Mouse (Mus musculus): Measurements from ENCODE around the gene Cpa5.
A peak's percentile ranks its signal among the peaks of the same experiment; 100 is the strongest.

Cpa5 gene

DNA sequence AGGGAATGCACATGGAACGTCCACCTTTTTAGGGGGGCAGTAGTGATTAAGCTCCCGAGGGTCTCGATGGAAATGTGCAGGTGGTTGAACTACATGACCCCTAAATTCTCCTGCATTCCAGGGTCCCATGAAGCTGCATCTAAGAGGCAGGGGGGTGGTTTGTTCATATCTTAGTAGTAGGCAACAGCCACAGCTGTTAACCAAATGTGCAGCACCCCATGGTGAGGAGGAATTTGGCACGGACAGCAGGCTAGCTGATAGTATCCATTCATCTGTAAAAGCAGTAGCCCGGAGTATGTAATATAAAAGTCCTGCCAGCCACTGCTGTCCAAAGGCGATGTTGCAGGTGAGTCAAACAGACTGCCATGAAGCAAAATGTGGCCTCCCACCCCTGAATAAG, 34.6 kb downstream of the Cpa5 start:
- no peak for DNase-seq

DNA sequence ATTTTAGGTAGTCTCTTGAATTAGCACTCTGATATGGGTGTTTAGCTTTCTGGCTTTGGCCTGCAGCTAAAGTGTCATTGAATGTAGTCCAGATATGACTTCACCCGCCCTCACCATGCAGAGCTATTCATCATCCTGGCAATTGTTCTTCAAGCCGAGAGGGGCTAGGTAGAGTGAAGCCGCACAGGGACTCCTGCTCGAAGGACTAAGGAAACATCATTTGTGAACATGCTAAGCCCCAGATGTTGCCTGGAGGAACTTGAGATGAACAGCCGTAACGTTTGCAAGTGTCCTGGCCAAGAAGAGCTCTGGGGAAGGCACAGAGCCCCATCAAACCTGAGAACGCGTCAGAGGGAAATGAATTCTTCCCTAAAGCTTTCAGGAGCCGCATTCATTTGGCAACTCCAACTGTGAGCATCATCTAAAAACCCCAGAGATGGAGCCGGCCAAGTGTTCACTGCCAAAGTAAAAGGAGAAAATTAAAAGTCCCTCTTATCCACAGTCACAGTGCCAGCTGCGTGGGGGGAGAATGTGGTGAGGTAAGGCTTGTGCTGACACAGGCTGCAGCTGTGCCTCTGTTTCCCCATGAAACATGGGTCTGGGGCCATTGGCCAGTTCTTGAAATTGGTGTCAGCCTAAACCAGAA, 39.0 kb downstream of the Cpa5 start:
- DNase-seq, result no peak

DNA sequence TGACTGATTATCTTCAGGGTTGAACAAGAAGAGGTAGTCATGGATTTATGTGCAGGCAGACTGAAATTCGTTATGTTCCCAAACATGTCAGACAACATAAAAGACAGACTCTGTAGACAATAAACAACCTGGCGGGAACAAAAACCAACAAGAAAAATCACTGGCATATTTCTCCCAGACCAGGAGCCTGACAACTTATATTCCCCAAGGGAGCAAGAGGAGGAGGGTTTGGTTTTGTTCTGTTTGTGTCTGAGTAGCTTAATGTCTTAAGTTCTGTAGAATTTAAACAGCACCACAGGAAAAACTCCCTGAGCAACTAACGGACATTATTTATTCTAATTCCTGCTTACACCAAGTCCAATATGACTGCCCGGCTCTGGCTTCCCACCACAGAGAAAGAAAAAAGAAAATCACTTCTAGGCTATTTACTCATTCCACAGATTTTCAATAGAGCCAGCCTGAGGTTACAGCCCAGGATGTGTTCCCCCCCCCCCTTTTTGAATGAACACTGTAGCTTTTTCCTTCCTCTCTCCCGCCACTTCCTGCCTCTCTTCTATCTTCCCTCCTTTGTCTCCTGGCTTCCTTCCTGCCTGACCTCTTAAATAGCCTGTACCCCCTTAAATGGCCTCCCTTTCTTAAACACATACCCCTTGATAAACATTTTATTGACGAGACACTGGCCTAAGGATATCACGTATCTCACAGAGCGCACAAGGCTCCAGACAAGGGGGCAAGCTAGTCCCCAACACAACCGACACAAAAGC, 41.8 kb downstream of the Cpa5 start:
- no peak for DNase-seq

DNA sequence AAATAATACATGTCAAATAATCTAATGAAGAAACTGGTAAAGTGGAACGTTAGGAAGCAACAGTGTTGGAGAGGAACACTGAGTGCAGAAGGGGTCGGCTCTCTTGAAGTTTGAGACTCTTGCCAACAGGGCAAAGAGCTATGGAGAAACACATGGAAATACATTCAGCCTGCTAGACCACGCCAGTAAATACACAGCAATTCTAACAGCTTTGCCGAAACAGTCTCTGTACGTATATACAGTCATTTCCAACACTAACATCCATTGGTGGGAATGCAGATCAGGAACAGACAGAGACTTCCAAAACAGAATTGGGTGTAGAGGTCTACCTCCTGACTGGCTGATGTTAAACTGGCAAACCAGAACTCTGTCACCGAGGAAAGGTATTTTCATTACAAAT, 42.7 kb downstream of the Cpa5 start:
- DNase-seq, result no peak

DNA sequence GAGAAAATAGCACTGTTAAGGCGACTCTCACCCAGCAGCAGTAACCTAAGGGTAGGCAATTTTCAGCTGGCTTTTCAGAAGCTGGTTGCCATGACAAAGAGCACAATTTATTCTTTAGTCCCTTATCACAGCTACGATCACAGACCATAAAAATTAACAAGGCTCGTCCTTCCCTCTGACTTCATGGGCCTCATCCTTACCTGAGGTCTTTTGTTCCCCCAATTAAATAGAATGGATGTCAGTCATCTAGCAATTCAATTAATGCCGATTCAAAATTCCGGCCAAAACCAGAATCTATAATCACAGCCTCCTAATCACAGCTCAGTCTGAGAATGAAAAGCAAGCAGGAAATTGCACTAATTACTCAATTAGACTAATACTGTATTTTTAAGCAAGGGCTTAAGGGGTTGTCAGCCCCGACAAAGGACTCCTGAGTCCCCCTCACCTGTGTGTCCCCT, 43.6 kb downstream of the Cpa5 start:
- DNase-seq, result no peak

DNA sequence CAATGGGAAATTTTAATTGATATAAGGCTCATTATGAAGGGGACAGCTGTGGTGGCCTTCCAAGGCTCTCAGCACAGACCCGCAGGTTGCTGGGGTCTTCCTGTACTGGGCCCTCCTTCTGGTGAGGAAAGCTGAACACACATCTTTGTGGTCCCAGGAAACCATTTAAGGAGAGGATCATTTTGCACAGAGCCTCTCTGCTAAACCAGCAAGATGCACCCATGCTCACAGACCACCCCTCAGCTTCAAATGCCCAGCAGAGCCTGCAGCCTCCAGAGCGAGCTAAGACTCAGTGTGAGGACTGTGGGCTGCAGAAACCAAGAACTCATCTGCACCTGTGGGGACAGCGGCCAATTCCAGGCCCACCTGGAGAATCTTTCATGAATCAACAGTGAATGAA, 44.1 kb downstream of the Cpa5 start:
- no peak for DNase-seq

DNA sequence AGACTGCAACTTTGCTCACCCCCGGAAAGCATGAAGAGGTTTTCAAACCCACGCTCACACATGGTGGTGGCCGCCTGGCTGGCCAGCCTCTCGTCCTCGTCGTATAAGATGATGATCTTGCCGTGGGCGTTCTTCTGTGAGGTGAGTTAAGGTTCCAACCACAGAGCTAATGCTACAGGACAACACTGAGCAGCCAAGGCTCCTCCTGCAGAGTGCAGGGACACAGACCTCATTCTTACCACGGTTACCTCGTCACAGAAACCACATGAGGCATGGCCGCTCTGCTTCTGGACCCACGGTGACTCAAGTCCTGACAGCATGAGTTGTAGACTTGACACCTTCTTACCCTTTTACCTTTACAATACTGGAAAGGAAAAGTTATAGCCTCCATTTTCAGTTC, 46.5 kb downstream of the Cpa5 start:
- DNase-seq, result no peak

DNA sequence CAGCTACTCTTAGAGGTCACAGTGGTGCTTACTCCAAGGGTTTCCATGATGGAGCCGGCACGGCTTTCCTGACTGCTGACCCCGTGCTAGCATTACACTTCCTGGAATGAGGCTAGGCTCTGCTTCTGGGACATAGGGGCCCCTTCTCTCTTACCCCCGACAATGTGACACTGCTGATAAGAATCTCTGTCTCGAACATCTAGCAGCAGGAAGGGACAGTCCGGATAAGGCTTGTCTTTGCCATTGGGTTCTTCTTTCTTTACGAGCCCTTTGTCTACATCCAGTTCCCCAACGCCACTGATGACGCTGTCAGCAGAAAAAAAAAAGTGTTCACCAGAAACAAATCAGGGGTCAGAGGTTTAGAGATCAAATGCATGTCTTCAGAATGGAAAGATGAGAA, 47.8 kb downstream of the Cpa5 start:
- no peak for DNase-seq

DNA sequence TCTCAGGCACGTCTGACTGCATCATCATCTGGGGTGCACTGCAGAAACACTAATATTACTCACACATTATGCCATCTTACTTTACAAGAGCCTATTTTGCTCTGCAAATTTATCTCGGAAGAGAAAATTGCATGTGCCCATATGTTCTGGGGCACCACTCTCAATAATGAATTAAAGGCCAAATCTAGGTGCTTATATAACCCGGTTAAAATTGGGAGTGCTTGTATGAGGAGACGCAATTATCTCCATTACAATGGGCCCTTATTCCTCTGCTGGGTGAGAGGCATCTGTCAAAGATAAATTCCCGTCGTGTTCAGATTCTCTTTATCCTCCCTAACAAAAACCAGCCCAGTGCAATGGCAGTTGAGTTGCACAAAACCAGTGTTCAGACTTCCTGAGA, 54.0 kb downstream of the Cpa5 start:
- no peak for DNase-seq

DNA sequence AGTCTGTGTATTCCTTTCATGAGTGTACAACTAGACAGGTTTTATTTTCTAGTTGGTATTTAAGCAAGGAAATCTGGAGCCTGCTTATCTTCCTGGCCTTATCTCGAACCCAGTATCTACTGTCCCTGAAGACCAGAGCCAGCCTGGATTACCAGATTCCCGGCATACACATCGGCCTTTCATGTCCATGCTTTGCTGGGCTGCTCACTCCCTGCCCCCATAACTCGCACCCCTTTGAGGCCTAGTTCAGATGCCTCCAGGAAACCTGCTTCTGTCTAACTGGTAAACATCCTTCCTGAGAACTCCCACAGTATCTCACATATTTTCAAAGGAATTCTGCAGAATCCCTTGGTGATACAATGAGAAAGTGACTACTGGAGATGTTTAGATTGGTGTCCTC, 54.5 kb downstream of the Cpa5 start:
- DNase-seq, result no peak

DNA sequence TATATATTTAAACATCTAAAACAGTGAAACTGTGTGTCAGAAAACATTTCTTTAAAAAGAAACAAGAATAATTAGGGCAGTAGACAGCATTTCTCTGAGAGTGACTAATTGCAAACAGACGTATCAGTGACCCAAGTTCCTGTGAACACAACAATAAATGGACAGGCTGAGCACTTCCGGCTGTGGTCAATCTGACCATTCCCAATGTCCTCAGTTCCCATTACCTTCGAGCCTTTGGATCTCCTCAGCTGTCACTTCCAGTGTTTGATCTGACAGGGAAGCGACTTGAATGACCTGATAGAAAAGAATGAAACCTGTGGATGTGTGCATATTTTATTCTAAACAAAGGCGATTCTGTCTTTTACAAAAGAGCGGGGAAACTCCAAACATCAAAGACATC, 55.2 kb downstream of the Cpa5 start:
- no peak for DNase-seq

DNA sequence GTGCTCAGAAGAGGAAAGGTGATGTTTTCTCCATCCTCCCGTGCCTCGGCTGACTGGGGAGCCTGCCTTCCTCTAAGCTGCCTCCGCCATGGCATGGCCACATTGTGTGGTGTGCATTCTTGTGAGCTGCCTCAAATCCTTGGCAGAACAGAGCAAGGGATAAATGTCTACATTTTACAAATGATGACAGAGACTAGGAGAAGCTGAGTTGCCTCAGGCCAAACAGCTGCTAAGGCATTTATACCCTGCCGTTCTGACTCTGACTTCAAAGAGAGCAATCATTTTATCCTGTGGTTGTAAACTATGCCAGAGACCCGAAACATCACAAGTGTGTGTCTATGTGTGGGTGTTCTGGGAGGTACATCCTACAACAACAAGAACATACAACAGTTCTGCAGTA, 56.8 kb downstream of the Cpa5 start:
- DNase-seq, result no peak

DNA sequence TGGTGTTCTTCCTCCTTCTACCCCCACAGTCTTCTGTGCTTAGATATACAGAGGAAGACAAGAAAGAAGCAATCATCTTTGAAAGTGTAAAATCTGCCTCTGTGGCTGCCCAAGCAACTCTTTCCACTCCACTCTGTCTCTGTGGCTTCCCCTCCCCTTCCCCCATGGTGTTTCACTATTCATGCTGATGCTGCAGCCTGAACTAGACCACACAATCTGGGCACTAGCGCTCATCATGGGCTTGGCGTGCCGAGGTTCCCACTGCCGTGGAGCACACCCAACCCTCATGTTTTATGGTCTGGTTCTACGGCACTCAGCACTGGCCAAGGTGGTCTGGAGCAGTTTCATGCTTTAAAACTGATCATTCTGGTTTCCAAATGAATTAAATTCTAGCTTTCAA, 60.9 kb downstream of the Cpa5 start:
- DNase-seq, result no peak

DNA sequence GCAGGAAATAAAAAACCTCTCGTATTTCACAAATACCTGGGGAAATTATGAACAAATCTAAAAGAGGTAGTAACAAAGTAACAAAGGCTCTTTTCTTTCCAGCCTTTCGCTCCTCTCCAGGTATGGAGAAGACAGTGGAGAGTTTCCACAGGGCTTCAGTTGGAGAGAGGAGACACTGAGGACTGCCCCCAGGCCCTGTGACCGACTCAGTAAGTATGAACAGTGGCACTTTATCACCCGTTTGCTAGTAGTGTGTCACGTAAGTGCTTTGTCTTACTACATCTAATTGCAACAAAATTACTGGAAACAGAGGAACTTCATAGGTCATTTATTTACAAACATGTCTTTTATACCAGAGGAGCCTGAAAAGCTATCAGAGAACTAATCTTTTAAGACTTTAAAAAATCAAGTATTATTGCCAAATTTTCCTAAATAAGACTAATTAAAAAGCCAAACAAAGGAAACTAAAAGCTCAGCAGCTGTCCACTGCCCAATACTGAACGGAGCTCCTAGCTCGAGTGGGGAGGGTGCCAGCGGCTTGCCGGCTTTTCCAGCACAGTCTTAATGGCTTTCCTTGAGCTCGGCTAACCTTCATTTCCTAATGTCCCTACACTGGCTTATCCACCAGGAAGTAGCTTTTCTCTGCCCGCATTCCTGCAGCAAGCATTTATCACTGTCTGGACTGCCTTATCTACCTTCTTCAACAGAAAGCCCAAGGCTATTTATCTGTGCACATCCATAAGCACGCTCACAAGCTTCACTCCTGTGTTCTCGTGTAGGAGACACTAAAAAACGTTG, 63.2 kb downstream of the Cpa5 start:
- DNase-seq, result no peak

DNA sequence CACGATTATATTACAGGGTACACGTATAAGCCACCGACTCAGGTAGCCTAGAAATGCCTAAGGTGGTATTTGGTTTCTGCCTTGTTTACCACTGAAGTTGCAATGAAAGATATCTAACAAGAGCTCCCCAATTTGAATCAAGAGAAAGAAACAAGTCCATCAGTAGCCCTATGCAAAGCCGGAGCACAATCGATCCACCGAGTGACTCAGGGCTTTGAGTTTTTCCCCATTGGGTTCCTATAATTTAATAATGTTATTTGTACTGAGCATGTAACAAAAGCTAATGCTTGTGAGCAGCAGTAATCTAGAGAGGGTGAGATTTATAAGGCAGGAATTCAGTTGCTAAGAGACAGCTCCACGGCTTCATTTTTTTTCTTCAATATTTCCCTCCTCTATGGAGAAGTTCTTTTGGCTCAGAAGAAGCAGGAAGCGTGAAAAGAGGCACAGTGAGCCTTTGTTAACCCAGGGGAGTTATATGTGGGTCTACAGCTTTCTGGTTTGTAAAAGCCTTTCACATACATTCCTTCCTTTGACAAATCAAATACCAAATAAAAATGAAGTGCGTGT, 64.0 kb downstream of the Cpa5 start:
- DNase-seq, result no peak

DNA sequence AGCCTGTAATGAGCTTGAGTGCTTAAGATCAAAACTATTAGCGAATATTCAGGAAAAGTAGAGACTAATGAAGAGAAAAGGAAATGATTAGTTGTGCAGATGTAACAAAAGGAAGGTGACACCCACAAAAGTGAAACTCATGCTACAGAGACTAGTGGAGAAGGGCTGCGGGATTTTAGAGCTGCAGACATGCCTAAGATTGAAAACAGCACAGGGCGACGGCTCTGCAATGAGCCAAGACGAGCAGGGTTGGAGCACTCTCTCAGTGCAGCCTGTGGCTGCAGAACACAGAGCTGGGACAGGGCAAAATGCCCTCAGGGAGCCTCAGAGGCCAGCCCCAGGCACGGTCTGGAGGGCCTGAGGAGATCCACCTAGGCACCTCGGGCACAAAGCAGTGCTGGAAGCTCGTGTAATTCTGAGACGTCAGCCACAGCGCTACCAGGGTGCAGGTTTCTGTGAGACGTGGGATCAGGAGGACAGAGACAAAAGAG, 64.5 kb downstream of the Cpa5 start:
- DNase-seq, result peak; percentile 4

DNA sequence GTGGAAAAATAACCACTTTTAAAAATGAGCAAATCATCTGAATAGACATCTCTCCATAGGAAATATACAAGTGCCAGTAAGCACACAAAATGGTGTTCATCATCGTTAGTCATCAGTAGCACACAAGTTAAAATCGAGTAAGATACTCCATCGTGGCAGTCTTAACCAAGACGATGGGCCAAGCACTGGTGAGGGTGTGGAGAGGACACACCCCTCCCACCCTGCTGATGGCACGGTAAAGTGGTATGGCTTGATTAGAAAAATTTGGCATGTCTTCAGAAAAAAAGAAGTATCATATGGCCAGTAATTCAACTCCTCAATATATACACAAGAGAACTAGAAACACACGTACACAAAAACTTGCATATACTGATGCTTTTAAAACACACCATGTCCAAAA, 65.7 kb downstream of the Cpa5 start:
- no peak for DNase-seq

DNA sequence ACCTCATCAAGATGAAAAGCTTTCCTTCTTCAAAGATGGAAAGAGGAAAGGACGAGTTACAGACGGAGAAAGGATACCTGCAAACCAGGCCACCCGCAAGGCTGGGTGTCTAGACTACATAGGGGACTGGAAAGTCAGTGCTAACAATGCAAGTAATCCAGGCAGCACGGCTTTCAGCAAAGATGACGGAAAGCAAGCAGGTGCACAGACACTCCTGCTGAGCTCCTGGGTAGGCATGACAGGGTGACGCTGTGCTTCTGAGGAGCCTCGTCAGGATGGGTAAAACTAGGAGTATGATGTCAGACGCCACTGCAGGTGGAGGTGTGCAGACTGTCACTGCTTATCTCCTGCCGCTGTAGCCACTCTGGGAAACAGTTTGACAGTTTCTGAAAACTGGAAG, 66.8 kb downstream of the Cpa5 start:
- DNase-seq, result no peak

DNA sequence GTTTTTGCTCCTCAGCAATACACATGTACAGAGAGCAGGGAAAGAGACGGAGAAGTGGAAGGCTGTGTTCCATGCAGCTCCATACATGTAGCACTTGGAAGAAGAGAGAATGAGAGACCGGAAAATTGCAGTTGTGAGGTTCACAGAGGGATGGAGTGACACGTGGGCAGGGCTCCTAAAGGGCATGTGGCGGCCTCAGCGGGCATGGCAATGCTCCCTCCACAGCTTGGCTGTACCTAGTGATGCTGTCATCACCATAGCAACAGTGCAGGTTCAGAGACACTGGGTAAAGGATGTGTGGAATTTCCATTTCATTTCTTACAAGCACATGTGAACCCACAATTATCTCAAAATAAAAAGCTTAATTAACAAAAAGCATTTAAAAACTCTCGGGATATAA, 67.7 kb downstream of the Cpa5 start:
- DNase-seq, result no peak

DNA sequence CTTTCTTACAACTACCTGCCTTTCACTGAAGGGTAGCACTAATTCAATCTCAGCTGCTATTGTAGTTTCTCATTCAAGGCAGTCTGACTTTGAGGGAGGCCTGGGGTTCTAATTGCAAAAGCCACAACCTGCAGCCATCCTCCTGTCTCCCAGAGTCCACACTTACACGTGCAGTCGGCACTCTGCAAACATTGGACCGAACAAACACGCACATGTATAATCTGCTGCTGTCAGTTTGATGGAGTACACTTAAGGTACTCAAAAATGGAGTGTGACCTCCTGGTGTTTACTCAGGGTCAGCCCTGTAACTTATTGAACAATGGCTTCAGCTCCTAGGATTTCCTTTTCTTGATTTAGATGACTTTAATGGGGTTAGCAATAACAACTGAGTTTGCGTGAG, 68.8 kb downstream of the Cpa5 start:
- no peak for DNase-seq

DNA sequence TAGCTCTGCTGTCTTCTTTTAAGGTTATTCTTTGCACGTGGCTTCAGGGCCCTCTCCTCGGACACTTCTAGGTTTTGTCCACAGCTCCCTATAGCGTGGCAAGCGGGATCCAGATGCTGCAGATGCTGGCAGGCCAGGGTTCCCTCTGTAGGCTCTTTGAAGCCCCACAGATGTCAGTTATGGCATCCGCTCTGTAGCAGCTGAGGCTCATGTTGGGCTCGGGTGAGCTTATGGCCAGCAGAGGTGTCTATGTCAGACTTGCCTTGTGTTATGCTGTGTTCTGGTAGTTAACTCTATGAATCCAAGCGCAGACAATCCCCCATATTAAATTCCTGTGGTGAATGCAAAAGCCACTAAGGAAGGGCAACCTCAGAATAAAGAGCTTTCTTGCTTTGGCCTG, 69.6 kb downstream of the Cpa5 start:
- DNase-seq, result no peak
